ENCODE assay signal across 20 mouse cellular contexts in the genomic region with DNA sequence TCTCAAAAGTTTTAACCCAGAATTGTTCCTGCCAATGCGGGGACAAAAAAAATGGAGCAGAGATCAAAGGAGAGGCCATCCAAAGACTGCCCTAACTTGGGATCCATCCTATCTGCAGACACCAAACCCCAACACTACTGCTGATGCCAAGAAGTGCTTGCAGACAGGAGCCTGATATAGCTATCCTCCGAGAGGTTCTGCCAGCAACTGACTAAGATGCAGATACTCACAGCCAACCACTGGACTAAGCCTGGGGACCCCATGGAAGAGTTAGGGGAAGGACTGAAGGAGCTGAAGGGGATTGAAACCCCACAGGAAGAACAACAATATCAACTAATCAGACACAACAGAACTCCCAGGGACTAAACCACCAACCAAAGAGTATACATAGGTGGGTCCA.
"Had no signal": no experiment of that assay in that cellular context is flagged by ENCODE, and none has a peak within 500 bp of the region (broad histone marks: within the 10 kb centered on the region; RNA-seq: fewer than 3 reads in every experiment).

No protein-coding gene starts in this region.

- ATAC-seq: liver, embryonic 12.5 days; midbrain, embryonic 16.5 days had no signal

- H3K9me3 ChIP-seq: liver, embryonic 12.5 days; megakaryocyte, embryonic 14.5 days; midbrain, embryonic 10.5 days; neural tube, embryonic 12.5 days; stomach, embryonic 15.5 days had no signal

- DNase-seq: lung, adult 18-20 months; lung, embryonic 14.5 days; lung, postnatal 10 days; lung, postnatal 4 days; midbrain, embryonic 14.5 days; retina, postnatal 1 day; right cerebral cortex, adult 18-20 months; right cerebral cortex, postnatal 25 days; thymus, adult 2 months; thymus, postnatal 25 days; thymus, postnatal 4 days had no signal

- H3K9ac ChIP-seq: liver, embryonic 12.5 days; liver, embryonic 14.5 days; lung, embryonic 14.5 days; midbrain, embryonic 12.5 days; neural tube, embryonic 12.5 days; stomach, embryonic 15.5 days had no signal

- H3K4me3 ChIP-seq: liver, embryonic 12.5 days; megakaryocyte, embryonic 14.5 days; midbrain, embryonic 10.5 days; midbrain, embryonic 12.5 days; neural tube, embryonic 12.5 days; stomach, embryonic 15.5 days had no signal

- H3K27me3 ChIP-seq: liver, embryonic 12.5 days; megakaryocyte, embryonic 14.5 days; midbrain, embryonic 12.5 days; neural tube, embryonic 12.5 days; stomach, embryonic 15.5 days had no signal

- H3K27ac ChIP-seq: liver, embryonic 12.5 days; liver, embryonic 14.5 days; midbrain, embryonic 10.5 days; midbrain, embryonic 12.5 days; neural tube, embryonic 12.5 days; stomach, embryonic 15.5 days; stomach, postnatal 0 days had no signal

- H3K4me1 ChIP-seq: midbrain, embryonic 10.5 days; stomach, embryonic 15.5 days had no signal

- H3K4me2 ChIP-seq: liver, embryonic 12.5 days; lung, embryonic 14.5 days; midbrain, embryonic 12.5 days; neural tube, embryonic 12.5 days; stomach, embryonic 15.5 days had no signal
